Mouse (Mus musculus) heart, postnatal 0 days (tissue): ENCODE measurements at regions not wholly inside any gene's neighbourhood (a gene's known extent, or its start where the extent isn't known, plus 50 kb on each side); places are given as distances from the start of the nearest gene placed in this dataset.

Experiments
- CTCF ChIP-seq: IDR thresholded peaks from 2 replicates; pipeline ENCODE4 v1.5.1; 2016; ENCODE audit warnings: antibody characterized with exemption, control low read depth, low read depth
- EP300 ChIP-seq: IDR thresholded peaks from 2 replicates; pipeline ENCODE4 v1.6.1; 2016; ENCODE audit warnings: antibody characterized with exemption, low read depth

- TF ChIP-seq CTCF (no peak), EP300 (no peak)
These were observed 53.9 kb upstream of the Marcks start for GRCm38 (mm10) chr10:37192661-37193060.
